Mouse (Mus musculus): Measurements from ENCODE around the gene Txnrd2.

DNA sequence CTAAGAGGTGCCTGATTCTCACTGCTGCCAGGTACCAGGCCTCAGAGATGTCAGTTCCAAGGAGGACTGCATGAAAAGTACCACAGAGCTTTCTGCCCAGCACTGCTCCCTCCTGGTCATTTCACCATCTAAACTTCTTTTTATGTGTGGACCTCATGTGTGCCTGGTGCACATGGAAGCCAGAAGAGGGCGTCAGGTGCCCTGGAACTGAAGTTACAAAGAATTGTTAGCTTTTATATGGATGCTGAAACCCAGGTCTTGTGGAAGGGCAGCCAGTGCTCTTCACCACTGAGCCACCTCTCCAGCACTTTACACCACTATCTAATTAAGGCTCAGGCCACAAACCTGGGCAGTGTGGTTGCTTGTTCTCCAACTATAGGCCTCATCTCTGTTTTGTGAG is 44.6 kb downstream of the Txnrd2 start:
- TF ChIP-seq CHD2 (IDR thresholded peaks at IDR 0.05; ENCODE audit: low read length) (no peak), EP300 (IDR thresholded peaks at IDR 0.05; ENCODE audit: low read length) (no peak), CTCF (conservative IDR thresholded peaks at IDR 0.05 in 1 of 2, IDR thresholded peaks at IDR 0.05 in 1 of 2; ENCODE audit: low read depth in 2 of 2, low read length in 2 of 2) (peak in 1 of 2 experiments; percentile 65; a peak in 2 of 4 replicates), E2F4 (IDR thresholded peaks at IDR 0.05; ENCODE audit: insufficient replicate concordance, low read depth, low read length) (no peak), POLR2A (IDR thresholded peaks at IDR 0.05; ENCODE audit: low read depth, low read length) (no peak), ZC3H11A (IDR thresholded peaks at IDR 0.05; ENCODE audit: low read depth, low read length) (no peak), USF2 (conservative IDR thresholded peaks at IDR 0.05; ENCODE audit: low read depth, low read length) (no peak), TBP (conservative IDR thresholded peaks at IDR 0.05; ENCODE audit: low read depth, low read length) (no peak), ZNF384 (IDR thresholded peaks at IDR 0.05; ENCODE audit: low read depth, low read length) (no peak), CHD1 (IDR thresholded peaks at IDR 0.05; ENCODE audit: low read depth, low read length) (no peak), USF1 (IDR thresholded peaks at IDR 0.05; ENCODE audit: low read depth, low read length) (no peak), ZMIZ1 (IDR thresholded peaks at IDR 0.05; ENCODE audit: low read depth, low read length) (no peak), SMC3 (IDR thresholded peaks at IDR 0.05; ENCODE audit: low read depth, low read length) (peak; percentile 51)
